Mouse (Mus musculus) CH12.LX (cell line): ENCODE results near the gene Lpar3. TPM values are rescaled to one million over a fixed set of nuclear protein-coding genes. Genes with fewer than 3 reads are reported as not detected.

Experiments
- DNase-seq: peaks from one replicate; pipeline ENCODE4 v3.0.0-alpha.2; 2013; ENCODE audit errors: extremely low read depth
- H3K27ac ChIP-seq: 2 replicates; pipeline ENCODE4 v1.5.1; 2012; ENCODE audit warnings: low read depth, mild to moderate bottlenecking, control low read depth, moderate library complexity; ENCODE audit not compliant: insufficient read depth
- H3K27me3 ChIP-seq: replicated peaks from 2 replicates; pipeline ENCODE3; 2012; ENCODE audit warnings: inconsistent platforms
- H3K36me3 ChIP-seq, 2 experiments: replicated peaks in 1 of 2; 2 replicates each; pipeline versions ENCODE3 to v1.6.1; 2012; ENCODE audit warnings: inconsistent platforms in 1 of 2, low read length in 1 of 2, mild to moderate bottlenecking in 1 of 2, mixed read lengths in 1 of 2, moderate library complexity in 1 of 2; ENCODE audit not compliant: control insufficient read depth in 1 of 2, insufficient read depth in 1 of 2
- H3K4me1 ChIP-seq, 2 experiments: 2 replicates each; pipeline ENCODE4 v1.6.1; 2012; ENCODE audit warnings: inconsistent platforms in 1 of 2, moderate library complexity in 1 of 2; ENCODE audit not compliant: insufficient read depth in 2 of 2, control insufficient read depth in 1 of 2
- H3K4me2 ChIP-seq: 2 replicates; pipeline ENCODE4 v1.6.1; 2012; ENCODE audit warnings: low read depth, mild to moderate bottlenecking, control low read depth; ENCODE audit not compliant: poor library complexity, insufficient read depth, severe bottlenecking
- H3K4me3 ChIP-seq, 3 experiments: fragments of 150-350 bp in 1 of 3; sonication (generic) in 1 of 3; replicated peaks in 1 of 3; 2 replicates each; pipeline versions ENCODE3 to v1.5.1; 2011 to 2012; ENCODE audit warnings: low read depth in 2 of 3, low read length in 2 of 3, mild to moderate bottlenecking in 2 of 3, moderate library complexity in 2 of 3, control low read depth in 1 of 3, improper control_type of control experiment in 1 of 3, inconsistent platforms in 1 of 3, mixed read lengths in 1 of 3; ENCODE audit not compliant: poor library complexity in 1 of 3
- H3K79me2 ChIP-seq: replicated peaks from 2 replicates; pipeline ENCODE4 v1.6.1; 2012; ENCODE audit warnings: mild to moderate bottlenecking, moderate library complexity; ENCODE audit not compliant: control insufficient read depth, poor library complexity, insufficient read depth, severe bottlenecking; ENCODE audit errors: extremely low read depth
- H3K9ac ChIP-seq: 2 replicates; pipeline ENCODE4 v1.6.1; 2012; ENCODE audit warnings: low read depth, mild to moderate bottlenecking, control low read depth, moderate library complexity; ENCODE audit not compliant: insufficient read depth
- H3K9me3 ChIP-seq: replicated peaks from 2 replicates; pipeline ENCODE3; 2012; ENCODE audit warnings: low read length, inconsistent platforms, mixed read lengths
- BHLHE40 ChIP-seq: IDR thresholded peaks from 2 replicates; pipeline ENCODE4 v1.6.1; 2011; ENCODE audit warnings: mild to moderate bottlenecking, low read depth, low read length, improper control_type of control experiment
- CHD2 ChIP-seq: IDR thresholded peaks from 2 replicates; pipeline ENCODE4 v1.6.1; 2011; ENCODE audit warnings: low read length, improper control_type of control experiment
- CTCF ChIP-seq, 2 experiments: IDR thresholded peaks in 1 of 2; conservative IDR thresholded peaks in 1 of 2; 2 replicates each; pipeline ENCODE4 v1.5.1; 2011 to 2012; ENCODE audit warnings: low read depth in 2 of 2, low read length in 2 of 2, improper control_type of control experiment in 1 of 2, inconsistent platforms in 1 of 2, mild to moderate bottlenecking in 1 of 2, moderate library complexity in 1 of 2
- ETS1 ChIP-seq: conservative IDR thresholded peaks from 2 replicates; pipeline ENCODE4 v1.6.1; 2012; ENCODE audit warnings: low read depth, mild to moderate bottlenecking, inconsistent platforms, low read length, improper control_type of control experiment, moderate library complexity
- HCFC1 ChIP-seq: IDR thresholded peaks from 2 replicates; pipeline ENCODE4 v1.6.1; 2012; ENCODE audit warnings: low read depth, mild to moderate bottlenecking, inconsistent platforms, low read length, improper control_type of control experiment
- JUN ChIP-seq: IDR thresholded peaks from 2 replicates; pipeline ENCODE4 v1.6.1; 2011; ENCODE audit warnings: low read depth, mild to moderate bottlenecking, low read length, improper control_type of control experiment, moderate library complexity; ENCODE audit not compliant: insufficient read depth
- JUND ChIP-seq: conservative IDR thresholded peaks from 2 replicates; pipeline ENCODE4 v1.6.1; 2011; ENCODE audit warnings: low read depth, low read length, improper control_type of control experiment
- KAT2A ChIP-seq: IDR thresholded peaks from 2 replicates; pipeline ENCODE4 v1.6.1; 2012; ENCODE audit warnings: low read length, improper control_type of control experiment, inconsistent platforms; ENCODE audit not compliant: insufficient replicate concordance
- MAX ChIP-seq: IDR thresholded peaks from 2 replicates; pipeline ENCODE4 v1.6.1; 2011; ENCODE audit warnings: low read length, improper control_type of control experiment
- MAZ ChIP-seq: IDR thresholded peaks from 2 replicates; pipeline ENCODE4 v1.6.1; 2012; ENCODE audit warnings: low read depth, mild to moderate bottlenecking, inconsistent platforms, low read length, improper control_type of control experiment, moderate library complexity
- MXI1 ChIP-seq: IDR thresholded peaks from 2 replicates; pipeline ENCODE4 v1.6.1; 2011; ENCODE audit warnings: mild to moderate bottlenecking, low read depth, low read length, improper control_type of control experiment
- MYC ChIP-seq: IDR thresholded peaks from 2 replicates; pipeline ENCODE4 v1.6.1; 2011; ENCODE audit warnings: low read depth, mild to moderate bottlenecking, improper control_type of control experiment, low read length
- NELFE ChIP-seq: IDR thresholded peaks from 2 replicates; pipeline ENCODE4 v1.6.1; 2011; ENCODE audit warnings: low read depth, low read length, improper control_type of control experiment
- POLR2A ChIP-seq: IDR thresholded peaks from 2 replicates; pipeline ENCODE4 v1.6.1; 2011; ENCODE audit warnings: low read depth, mild to moderate bottlenecking, improper control_type of control experiment, low read length
- RAD21 ChIP-seq: IDR thresholded peaks from 2 replicates; pipeline ENCODE4 v1.6.1; 2011; ENCODE audit warnings: low read depth, mild to moderate bottlenecking, low read length, improper control_type of control experiment, moderate library complexity
- RCOR1 ChIP-seq: conservative IDR thresholded peaks from 2 replicates; pipeline ENCODE4 v1.6.1; 2012; ENCODE audit warnings: low read depth, mild to moderate bottlenecking, inconsistent platforms, low read length, improper control_type of control experiment
- SIN3A ChIP-seq: IDR thresholded peaks from 2 replicates; pipeline ENCODE4 v1.6.1; 2012; ENCODE audit warnings: low read length, improper control_type of control experiment, inconsistent platforms
- SMC3 ChIP-seq: IDR thresholded peaks from 2 replicates; pipeline ENCODE4 v1.6.1; 2011; ENCODE audit warnings: low read depth, low read length, improper control_type of control experiment
- TBP ChIP-seq: conservative IDR thresholded peaks from 2 replicates; pipeline ENCODE4 v1.6.1; 2011; ENCODE audit warnings: low read depth, low read length, improper control_type of control experiment
- TCF12 ChIP-seq: IDR thresholded peaks from 2 replicates; pipeline ENCODE4 v1.6.1; 2014; ENCODE audit warnings: low read depth, mild to moderate bottlenecking, inconsistent platforms, low read length, improper control_type of control experiment
- USF1 ChIP-seq: IDR thresholded peaks from 2 replicates; pipeline ENCODE4 v1.6.1; 2014; ENCODE audit warnings: low read depth, mild to moderate bottlenecking, inconsistent platforms, low read length, improper control_type of control experiment
- USF2 ChIP-seq: conservative IDR thresholded peaks from 2 replicates; pipeline ENCODE4 v1.6.1; 2011; ENCODE audit warnings: low read depth, low read length, improper control_type of control experiment
- ZC3H11A ChIP-seq: IDR thresholded peaks from 2 replicates; pipeline ENCODE4 v1.6.1; 2012; ENCODE audit warnings: low read depth, mild to moderate bottlenecking, inconsistent platforms, low read length, improper control_type of control experiment
- ZKSCAN1 ChIP-seq: IDR thresholded peaks from 2 replicates; pipeline ENCODE4 v1.6.1; 2012; ENCODE audit warnings: low read depth, inconsistent platforms, low read length, improper control_type of control experiment, borderline replicate concordance
- ZMIZ1 ChIP-seq: IDR thresholded peaks from 2 replicates; pipeline ENCODE4 v1.6.1; 2012; ENCODE audit warnings: low read depth, mild to moderate bottlenecking, inconsistent platforms, low read length, improper control_type of control experiment
- ZNF384 ChIP-seq: IDR thresholded peaks from 2 replicates; pipeline ENCODE4 v1.6.1; 2012; ENCODE audit warnings: low read depth, low read length, improper control_type of control experiment, inconsistent platforms
- dilution Hi-C: fragments of 300-500 bp; cut with MboI; formaldehyde crosslinking; loops from 2 replicates; pipeline ENCODE4 v1.14.3; 2020; ENCODE audit warnings: low sequenced_read_pairs; ENCODE audit not compliant: extremely low pct_unique_long_range_greater_than_20kb, extremely low pct_ligation_motif_present
- in situ Hi-C: fragments of 300-500 bp; cut with MboI; formaldehyde crosslinking; loops from 3 replicates; pipeline ENCODE4 v1.14.3; 2019; ENCODE audit warnings: low sequenced_read_pairs, low pct_ligation_motif_present, low pct_unique_long_range_greater_than_20kb, mixed read lengths
- polyA plus RNA-seq: library from polyadenylated mRNA; unstranded; fragments of >175 nt; gene quantifications from 2 replicates; pipeline ENCODE4 v1.2.1, GENCODE M21; 2012; ENCODE audit warnings: low read depth; ENCODE audit not compliant: insufficient read length
- total RNA-seq, 2 experiments: library from RNA; depleted of rRNA; stranded (reverse); fragments of 300-350 nt in 1 of 2; fragments of >200 nt in 1 of 2; gene quantifications; 2 replicates each; pipeline ENCODE4 v1.2.3; 2012 to 2014

The Lpar3 gene
- total and polyA plus RNA-seq, 3 experiments, result not detected

GRCm38 (mm10) chr3:146184992-146185657 is 35.6 kb upstream of the Lpar3 start:
- Histone ChIP-seq H3K79me2 (no peaks in the 10 kb centered on the region), H3K9me3 (no peaks in the 10 kb centered on the region), H3K9ac (no peak overlapping the region), H3K4me1 (no peaks in the 10 kb centered on the region), H3K4me3 (no peak overlapping the region), H3K27ac (no peak overlapping the region), H3K27me3 (no peaks in the 10 kb centered on the region)
- DNase-seq, result peak; percentile 92
- in situ Hi-C loops (loop anchor here (5.0 to 25.0 kb wide), 5 partner anchors 92 to 752 kb away; partner anchors contain the start of gene 2410004B18Rik), dilution Hi-C loops (loop anchor here (25.0 kb wide), 1 partner anchor 102 kb away; no protein-coding TSS in a partner anchor)
- TF ChIP-seq TBP (no peak), JUND (no peak), NELFE (peak; percentile 46; the same call in 1 of the 2 replicates), USF1 (no peak), RCOR1 (no peak), TCF12 (no peak), SMC3 (peak; percentile 94), ZNF384 (no peak), ZMIZ1 (no peak), ZC3H11A (peak; percentile 68), USF2 (no peak), SIN3A (no peak), CTCF (conservative IDR thresholded peaks at IDR 0.05 in 1 of 2, IDR thresholded peaks at IDR 0.05 in 1 of 2; ENCODE audit: low read depth in 2 of 2, low read length in 2 of 2) (peak; percentile 98 to 100), KAT2A (no peak), POLR2A (no peak), ZKSCAN1 (no peak), MAX (no peak), BHLHE40 (no peak), RAD21 (peak; percentile 98), HCFC1 (no peak), JUN (no peak), ETS1 (no peak)
- TF ChIP-seq, all 38 proteins: peak for 5
- Histone ChIP-seq H3K4me2 (no peak overlapping the region), H3K36me3 (peaks cover 54 to 96% of the 10 kb centered on the region in 2 experiments)

GRCm38 (mm10) chr3:146186033-146186432 is 34.7 kb upstream of the Lpar3 start:
- Histone ChIP-seq H3K27me3 (no peaks in the 10 kb centered on the region), H3K4me3 (no peak overlapping the region), H3K9ac (no peak overlapping the region), H3K79me2 (no peaks in the 10 kb centered on the region), H3K9me3 (no peaks in the 10 kb centered on the region), H3K4me2 (no peak overlapping the region), H3K4me1 (no peaks in the 10 kb centered on the region), H3K27ac (no peak overlapping the region), H3K36me3 (peaks cover 56 to 95% of the 10 kb centered on the region in 2 experiments)
- in situ Hi-C loops, result loop anchor here (25.0 kb wide), 1 partner anchor 751 kb away; no protein-coding TSS in a partner anchor
- DNase-seq, result no peak
- TF ChIP-seq ETS1, result no peak
- TF ChIP-seq RAD21, result no peak
- no peak for TF ChIP-seq MYC
- TF ChIP-seq HCFC1, result no peak
- no peak for TF ChIP-seq CHD2
- no peak for TF ChIP-seq BHLHE40
- no peak for TF ChIP-seq MAZ
- TF ChIP-seq MXI1, result no peak
- dilution Hi-C loops, result loop anchor here (25.0 kb wide), 1 partner anchor 101 kb away; no protein-coding TSS in a partner anchor
